Comparison of ENCODE assay signal across 10 mouse cellular contexts in genomic region chr3:79995726-79996125, GRCm38 (mm10).
DNase-seq lines count a peak whose midpoint lies in the region; ATAC-seq and TF ChIP-seq lines count a peak whose summit lies in the region.
"Had no signal": no experiment of that assay in that cellular context is flagged by ENCODE, and none has a peak within 500 bp of the region (broad histone marks: within the 10 kb centered on the region; RNA-seq: fewer than 3 reads in every experiment).

No protein-coding gene starts in this region.

- no peaks in the 10 kb centered on the region for H3K4me1 ChIP-seq in embryonic facial prominence, embryonic 11.5 days (ENCODE audit: control insufficient read depth, insufficient read depth, low read length)
- H3K4me1 ChIP-seq in embryonic facial prominence, embryonic 10.5 days, result no peaks in the 10 kb centered on the region
- H3K4me1 ChIP-seq in midbrain, embryonic 14.5 days (ENCODE audit: control insufficient read depth, insufficient read depth, low read length), result no peaks in the 10 kb centered on the region
- no peaks in the 10 kb centered on the region for H3K4me1 ChIP-seq in midbrain, embryonic 13.5 days (replicated peaks)
- H3K4me1 ChIP-seq in heart, embryonic 16.5 days (ENCODE audit: control insufficient read depth, insufficient read depth, low read length), result peaks cover 13% of the 10 kb centered on the region
- H3K4me1 ChIP-seq in hindbrain, postnatal 0 days (ENCODE audit: insufficient read depth, low read length), result no peaks in the 10 kb centered on the region

- H3K9ac ChIP-seq in embryonic facial prominence, embryonic 11.5 days (replicated peaks; ENCODE audit: low read length), result no peak overlapping the region
- no peak overlapping the region for H3K9ac ChIP-seq in midbrain, embryonic 14.5 days (replicated peaks; ENCODE audit: low read length)
- no peak overlapping the region for H3K9ac ChIP-seq in midbrain, embryonic 13.5 days (replicated peaks)
- H3K9ac ChIP-seq in heart, embryonic 16.5 days (ENCODE audit: low read length), result no peak overlapping the region
- H3K9ac ChIP-seq in hindbrain, postnatal 0 days (replicated peaks; ENCODE audit: low read length), result no peak overlapping the region

- ATAC-seq in embryonic facial prominence, embryonic 11.5 days (replicated peaks; ENCODE audit: insufficient number of reproducible peaks, low FRiP score, low TSS enrichment, low read depth), result peak; percentile 39; the same call in 1 of the 2 replicates
- peak; percentile 11; the same call in 1 of the 2 replicates for ATAC-seq in midbrain, embryonic 14.5 days (ENCODE audit: low FRiP score, low TSS enrichment)
- no peak for ATAC-seq in midbrain, embryonic 13.5 days
- no peak for ATAC-seq in heart, embryonic 16.5 days (replicated peaks; ENCODE audit: extremely low read depth, insufficient read depth, low FRiP score)
- ATAC-seq in hindbrain, postnatal 0 days, result no peak
- ATAC-seq: forebrain, embryonic 14.5 days had no signal

- no peak overlapping the region for H3K4me2 ChIP-seq in embryonic facial prominence, embryonic 11.5 days (ENCODE audit: low read depth, low read length)
- H3K4me2 ChIP-seq in midbrain, embryonic 14.5 days (ENCODE audit: low read length), result no peak overlapping the region
- H3K4me2 ChIP-seq in midbrain, embryonic 13.5 days (replicated peaks), result no peak overlapping the region
- H3K4me2 ChIP-seq in heart, embryonic 16.5 days (ENCODE audit: low read depth, low read length), result no peak overlapping the region
- no peak overlapping the region for H3K4me2 ChIP-seq in hindbrain, postnatal 0 days (ENCODE audit: low read depth, low read length)

- no peak overlapping the region for H3K4me3 ChIP-seq in embryonic facial prominence, embryonic 11.5 days (ENCODE audit: low read depth, low read length)
- no peak overlapping the region for H3K4me3 ChIP-seq in embryonic facial prominence, embryonic 10.5 days
- no peak overlapping the region for H3K4me3 ChIP-seq in midbrain, embryonic 14.5 days (replicated peaks; ENCODE audit: low read depth, low read length)
- H3K4me3 ChIP-seq in midbrain, embryonic 13.5 days (replicated peaks), result no peak overlapping the region
- no peak overlapping the region for H3K4me3 ChIP-seq in heart, embryonic 16.5 days (ENCODE audit: low read length)
- H3K4me3 ChIP-seq in hindbrain, postnatal 0 days (ENCODE audit: low read length), result no peak overlapping the region
- no peak overlapping the region for H3K4me3 ChIP-seq in gastrocnemius, adult 2 months

- no peaks in the 10 kb centered on the region for H3K36me3 ChIP-seq in embryonic facial prominence, embryonic 11.5 days (replicated peaks; ENCODE audit: control insufficient read depth, insufficient read depth, low read depth, low read length)
- no peaks in the 10 kb centered on the region for H3K36me3 ChIP-seq in embryonic facial prominence, embryonic 10.5 days (replicated peaks)
- no peaks in the 10 kb centered on the region for H3K36me3 ChIP-seq in midbrain, embryonic 14.5 days (ENCODE audit: control insufficient read depth, insufficient read depth, low read length)
- H3K36me3 ChIP-seq in midbrain, embryonic 13.5 days, result no peaks in the 10 kb centered on the region
- no peaks in the 10 kb centered on the region for H3K36me3 ChIP-seq in heart, embryonic 16.5 days (ENCODE audit: control insufficient read depth, insufficient read depth)
- H3K36me3 ChIP-seq in hindbrain, postnatal 0 days (ENCODE audit: insufficient read depth, low read length), result no peaks in the 10 kb centered on the region

- no peaks in the 10 kb centered on the region for H3K9me3 ChIP-seq in embryonic facial prominence, embryonic 11.5 days (replicated peaks; ENCODE audit: control insufficient read depth, low read length)
- H3K9me3 ChIP-seq in embryonic facial prominence, embryonic 10.5 days, result no peaks in the 10 kb centered on the region
- H3K9me3 ChIP-seq in midbrain, embryonic 14.5 days (ENCODE audit: control insufficient read depth, low read length), result no peaks in the 10 kb centered on the region
- no peaks in the 10 kb centered on the region for H3K9me3 ChIP-seq in midbrain, embryonic 13.5 days
- H3K9me3 ChIP-seq in heart, embryonic 16.5 days (replicated peaks; ENCODE audit: control insufficient read depth, low read length), result no peaks in the 10 kb centered on the region
- H3K9me3 ChIP-seq in hindbrain, postnatal 0 days (ENCODE audit: low read length), result no peaks in the 10 kb centered on the region

- no peak overlapping the region for H3K27ac ChIP-seq in embryonic facial prominence, embryonic 11.5 days (replicated peaks; ENCODE audit: low read depth, low read length)
- H3K27ac ChIP-seq in embryonic facial prominence, embryonic 10.5 days (replicated peaks), result no peak overlapping the region
- no peak overlapping the region for H3K27ac ChIP-seq in midbrain, embryonic 14.5 days (replicated peaks; ENCODE audit: low read depth, low read length)
- no peak overlapping the region for H3K27ac ChIP-seq in midbrain, embryonic 13.5 days
- peak overlapping the region; percentile 3; the same call in 1 of the 2 replicates for H3K27ac ChIP-seq in heart, embryonic 16.5 days (ENCODE audit: low read length)
- H3K27ac ChIP-seq in hindbrain, postnatal 0 days, result no peak overlapping the region
- H3K27ac ChIP-seq in gastrocnemius, adult 2 months, result no peak overlapping the region

- intact Hi-C loops in gastrocnemius, adult 2 months (cut with DNase I), result no loop called here

- no peaks in the 10 kb centered on the region for H3K27me3 ChIP-seq in embryonic facial prominence, embryonic 11.5 days (ENCODE audit: control insufficient read depth, insufficient read depth, low read length)
- no peaks in the 10 kb centered on the region for H3K27me3 ChIP-seq in embryonic facial prominence, embryonic 10.5 days (replicated peaks; ENCODE audit: low read depth, poor library complexity, severe bottlenecking)
- no peaks in the 10 kb centered on the region for H3K27me3 ChIP-seq in midbrain, embryonic 14.5 days (ENCODE audit: control insufficient read depth, insufficient read depth, low read length)
- H3K27me3 ChIP-seq in midbrain, embryonic 13.5 days, result no peaks in the 10 kb centered on the region
- H3K27me3 ChIP-seq in heart, embryonic 16.5 days (ENCODE audit: control insufficient read depth, insufficient read depth, low read length), result no peaks in the 10 kb centered on the region
- no peaks in the 10 kb centered on the region for H3K27me3 ChIP-seq in hindbrain, postnatal 0 days (ENCODE audit: insufficient read depth, low read length)

- TF ChIP-seq CTCF in hindbrain, postnatal 0 days (IDR thresholded peaks at IDR 0.05; ENCODE audit: low read depth), result no peak
- no peak for TF ChIP-seq CTCF in gastrocnemius, adult 2 months (IDR thresholded peaks at IDR 0.05)

- DNase-seq in embryonic facial prominence, embryonic 11.5 days (ENCODE audit: low spot score), result no peak
- no peak for DNase-seq in embryonic facial prominence, embryonic 10.5 days (ENCODE audit: low spot score)
- no peak for DNase-seq in midbrain, embryonic 14.5 days
- DNase-seq in yolk sac, embryonic 10.5 days (ENCODE audit: low spot score), result peak; percentile 37
- no peak for DNase-seq in hindbrain, postnatal 0 days (ENCODE audit: low spot score)
- no peak for DNase-seq in gastrocnemius, adult 2 months
- DNase-seq: right cerebral cortex, postnatal 14 days had no signal

- 77% methylated on average over 6 of the region's 6 CpGs for WGBS in embryonic facial prominence, embryonic 11.5 days
- WGBS in embryonic facial prominence, embryonic 10.5 days, result 78% methylated on average over 6 of the region's 6 CpGs
- 84% methylated on average over 6 of the region's 6 CpGs for WGBS in midbrain, embryonic 14.5 days
- WGBS in midbrain, embryonic 13.5 days, result 75% methylated on average over 6 of the region's 6 CpGs
- 58% methylated on average over 6 of the region's 6 CpGs for whole genome bisulfite sequencing in heart, embryonic 16.5 days
- WGBS in hindbrain, postnatal 0 days, result 79% methylated on average over 6 of the region's 6 CpGs

Comparison
In these comparisons a context has a peak if more than half of its experiments do, and no peak if none do; other contexts are left out.
1. ATAC-seq: peak in embryonic facial prominence, embryonic 11.5 days (single experiment) and midbrain, embryonic 14.5 days (single experiment); none in midbrain, embryonic 13.5 days (single experiment), heart, embryonic 16.5 days (single experiment) and hindbrain, postnatal 0 days (single experiment).